Mouse (Mus musculus) lung, postnatal 4 days (tissue): ENCODE measurements around the gene Ctnnb1.
A peak's percentile ranks its signal among the peaks of the same experiment; 100 is the strongest.

Source experiments
- DNase-seq, 2 experiments: peaks; one replicate each; pipeline ENCODE4 v3.0.0; 2021

Ctnnb1 gene

DNA sequence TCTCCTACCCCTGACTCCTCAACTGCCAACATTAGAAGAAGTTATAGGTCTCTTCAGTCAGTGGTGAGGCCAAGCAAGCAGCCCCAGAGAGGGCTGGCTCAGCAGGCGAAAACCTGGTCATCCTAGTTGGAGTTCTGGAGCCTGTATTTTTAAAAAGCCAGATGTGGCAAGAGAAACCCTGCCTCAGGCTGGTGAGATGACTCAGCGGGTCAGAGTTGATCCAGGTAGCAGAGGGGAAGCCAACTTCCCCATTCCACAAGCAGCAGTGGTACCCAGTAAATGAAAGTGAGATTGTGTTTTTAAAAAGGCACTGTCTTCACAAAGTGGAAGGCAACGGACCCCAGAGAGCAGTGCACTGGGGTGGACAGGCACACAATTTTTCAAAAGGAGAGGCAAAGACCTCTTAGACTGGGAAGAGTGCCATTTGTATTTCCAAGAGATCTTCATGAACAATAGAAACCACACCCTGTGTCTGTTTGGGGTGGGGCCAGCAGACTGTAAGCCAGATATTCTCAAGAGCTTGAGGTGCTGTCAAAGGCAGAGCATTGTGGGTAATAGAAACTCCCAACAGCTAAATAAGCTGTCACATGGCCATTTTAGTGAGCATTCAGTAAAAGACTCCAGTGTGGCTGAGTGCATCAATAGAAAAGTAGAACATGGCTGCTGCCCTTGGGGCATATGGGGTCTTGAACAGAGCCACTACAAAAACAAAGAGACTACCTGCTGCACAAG, 33.1 kb downstream of the Ctnnb1 start:
- peak; percentile 54 to 65 for DNase-seq

DNA sequence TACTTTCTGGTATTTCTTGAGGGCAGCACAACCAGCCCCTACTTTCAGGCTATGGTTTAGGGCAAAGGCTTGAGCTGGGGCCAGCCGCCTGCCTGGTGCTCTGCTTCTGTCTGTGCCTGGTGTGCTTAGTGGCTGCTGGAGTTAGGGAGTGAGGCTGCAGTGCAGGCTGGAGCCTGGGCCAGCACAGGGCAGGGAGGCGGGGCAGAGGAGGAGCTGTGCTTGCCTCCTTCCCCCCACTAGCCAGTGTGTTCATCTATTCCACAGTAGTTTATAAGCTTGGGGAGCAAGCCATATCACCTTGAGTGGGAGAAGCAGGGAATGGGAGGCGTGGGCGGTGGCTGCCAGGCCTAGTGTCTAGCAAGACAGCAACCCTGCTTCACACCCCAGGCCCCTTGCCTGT, 34.1 kb downstream of the Ctnnb1 start:
- peak in 1 of 2 experiments; percentile 33 for DNase-seq

DNA sequence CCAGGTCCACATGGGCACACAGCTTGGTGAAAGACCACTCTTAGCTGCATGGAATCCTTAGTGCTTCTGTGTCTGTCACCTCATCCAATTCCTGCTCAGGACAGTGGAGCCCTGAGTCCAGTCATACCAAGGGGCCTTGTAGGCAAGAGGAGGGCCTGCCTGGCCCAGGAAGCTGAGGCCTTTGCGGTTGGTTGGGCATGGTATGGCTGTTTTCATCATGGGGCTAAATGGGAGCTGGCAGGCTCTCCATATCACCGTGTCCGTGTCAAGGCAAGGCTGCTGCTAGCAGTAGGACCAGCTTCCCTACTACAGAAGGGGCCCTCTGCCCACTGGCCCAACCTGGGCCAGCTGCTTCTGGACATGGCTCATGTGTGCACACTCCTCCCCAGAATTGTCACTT, 34.7 kb downstream of the Ctnnb1 start:
- DNase-seq: peak in 1 of 2 experiments; percentile 15

DNA sequence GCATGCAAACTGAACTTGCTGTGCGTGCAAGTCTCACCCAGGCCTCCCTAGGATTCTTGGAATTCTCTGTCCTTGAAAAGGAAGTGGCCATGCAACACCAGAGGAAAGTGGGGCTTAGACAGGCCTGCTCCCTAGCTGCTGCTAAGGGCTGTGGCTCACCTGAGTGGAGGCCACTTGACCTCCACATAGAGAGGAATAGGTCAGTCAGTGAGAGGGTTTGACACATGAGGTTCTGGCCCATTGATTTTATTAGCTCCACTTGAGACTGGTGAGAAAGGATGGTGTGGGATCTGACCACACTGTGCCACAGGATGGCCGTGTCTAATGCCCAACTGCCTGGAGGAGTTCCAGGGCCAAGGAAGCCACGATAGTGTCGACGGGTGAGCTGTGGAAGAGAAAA, 35.2 kb downstream of the Ctnnb1 start:
- peak in 1 of 2 experiments; percentile 29 for DNase-seq

DNA sequence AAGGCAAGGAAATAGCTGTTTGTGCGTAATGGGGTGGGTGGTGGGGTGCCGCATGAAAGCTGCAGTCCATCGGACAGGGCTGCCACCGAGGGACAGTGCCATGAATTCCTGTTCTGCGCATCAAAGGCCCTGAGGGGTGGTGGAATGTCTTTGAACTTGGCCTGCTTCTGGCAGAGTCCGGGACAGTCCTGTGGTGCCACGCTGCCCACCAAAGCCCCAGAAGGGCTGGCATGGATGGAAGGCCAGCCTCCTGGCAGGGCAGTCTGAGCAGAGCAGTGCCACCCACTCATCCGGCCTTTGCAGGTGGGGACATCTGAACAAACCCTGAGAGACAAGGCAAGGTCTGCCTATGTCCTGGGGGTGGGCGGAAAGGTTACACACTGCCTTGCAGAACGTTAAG, 36.0 kb downstream of the Ctnnb1 start:
- DNase-seq: peak in 1 of 2 experiments; percentile 19

GRCm38 (mm10) chr9:120973026-120973515, 44.1 kb downstream of the Ctnnb1 start:
- DNase-seq: no peak

GRCm38 (mm10) chr9:120974209-120974608, 45.2 kb downstream of the Ctnnb1 start:
- no peak for DNase-seq

- peak; percentile 51 to 71 for DNase-seq
Measured at GRCm38 (mm10) chr9:120976158-120976557, 47.1 kb downstream of the Ctnnb1 start.

GRCm38 (mm10) chr9:120976856-120977255, 47.8 kb downstream of the Ctnnb1 start:
- DNase-seq: no peak

- DNase-seq: no peak
Measured at GRCm38 (mm10) chr9:120981777-120982176, 52.8 kb downstream of the Ctnnb1 start.

- no peak for DNase-seq
Measured at GRCm38 (mm10) chr9:120983849-120984248, 54.8 kb downstream of the Ctnnb1 start.

- no peak for DNase-seq
Measured at GRCm38 (mm10) chr9:120984509-120984908, 55.5 kb downstream of the Ctnnb1 start.

DNA sequence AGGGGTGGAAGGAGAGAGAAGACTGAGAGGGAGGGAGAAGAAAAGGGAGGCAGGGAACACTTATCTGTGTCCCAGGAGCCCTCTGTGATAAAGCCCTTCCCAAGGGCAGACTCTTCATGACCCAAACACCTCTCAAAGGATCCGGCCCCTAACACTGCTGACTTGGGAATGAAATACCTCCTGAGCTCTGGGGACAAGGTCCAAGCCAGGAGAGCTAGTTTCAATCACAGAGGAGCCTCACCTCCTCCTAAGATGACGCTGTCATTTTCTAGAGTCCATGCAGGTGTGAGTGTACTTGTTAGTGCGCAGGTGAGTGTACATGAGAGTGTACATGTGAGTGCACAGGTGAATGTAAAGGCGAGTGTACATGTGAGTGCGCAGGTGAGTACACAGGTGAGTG, 56.0 kb downstream of the Ctnnb1 start:
- no peak for DNase-seq

DNA sequence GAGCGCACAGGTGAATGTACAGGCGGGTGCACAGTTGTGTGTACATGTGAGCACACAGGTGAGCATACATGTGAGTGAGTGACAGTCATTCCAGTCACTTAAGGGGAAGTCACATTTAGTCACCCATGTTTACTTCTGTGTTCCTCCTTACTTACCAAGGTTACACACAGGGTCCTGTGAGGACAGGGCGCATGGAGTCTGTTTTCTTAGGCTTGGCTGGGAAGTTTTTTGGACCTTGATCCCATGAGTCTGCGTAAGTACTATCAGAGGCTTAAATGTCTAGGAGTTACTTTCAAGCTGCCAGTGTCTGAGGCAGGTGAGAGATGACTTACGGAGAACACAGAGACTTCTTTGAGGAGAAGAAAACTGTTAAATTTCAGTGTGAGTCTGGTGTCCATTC, 56.5 kb downstream of the Ctnnb1 start:
- no peak for DNase-seq

- no peak for DNase-seq
Measured at GRCm38 (mm10) chr9:120986255-120986654, 57.2 kb downstream of the Ctnnb1 start.

GRCm38 (mm10) chr9:120986994-120987393, 58.0 kb downstream of the Ctnnb1 start:
- no peak for DNase-seq

DNA sequence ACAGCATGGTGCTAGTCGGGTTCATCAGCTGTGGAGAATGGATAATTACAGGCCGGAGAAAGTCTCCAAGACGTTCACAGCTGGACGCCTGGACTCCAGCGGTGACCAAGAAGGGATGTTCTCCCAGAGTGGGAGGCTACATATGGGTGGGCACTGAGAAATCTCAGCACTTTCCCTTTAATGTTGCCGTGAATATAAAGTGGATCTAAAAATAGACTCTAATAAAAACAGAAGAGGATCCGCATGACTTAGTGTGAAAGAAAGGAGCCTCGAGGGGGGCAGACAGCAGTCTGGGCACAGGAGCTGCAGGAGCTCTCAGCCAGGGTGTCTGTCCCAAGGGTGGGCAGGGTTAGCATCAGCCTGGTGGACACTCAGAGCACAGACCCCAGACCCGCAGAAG, 59.1 kb downstream of the Ctnnb1 start:
- no peak for DNase-seq

GRCm38 (mm10) chr9:120989806-120990700, 61.0 kb downstream of the Ctnnb1 start:
- DNase-seq: peak; percentile 31 to 60

- DNase-seq: no peak
Measured at GRCm38 (mm10) chr9:120991801-120992200, 62.8 kb downstream of the Ctnnb1 start.

- no peak for DNase-seq
Measured at GRCm38 (mm10) chr9:120993004-120993403, 64.0 kb downstream of the Ctnnb1 start.

DNA sequence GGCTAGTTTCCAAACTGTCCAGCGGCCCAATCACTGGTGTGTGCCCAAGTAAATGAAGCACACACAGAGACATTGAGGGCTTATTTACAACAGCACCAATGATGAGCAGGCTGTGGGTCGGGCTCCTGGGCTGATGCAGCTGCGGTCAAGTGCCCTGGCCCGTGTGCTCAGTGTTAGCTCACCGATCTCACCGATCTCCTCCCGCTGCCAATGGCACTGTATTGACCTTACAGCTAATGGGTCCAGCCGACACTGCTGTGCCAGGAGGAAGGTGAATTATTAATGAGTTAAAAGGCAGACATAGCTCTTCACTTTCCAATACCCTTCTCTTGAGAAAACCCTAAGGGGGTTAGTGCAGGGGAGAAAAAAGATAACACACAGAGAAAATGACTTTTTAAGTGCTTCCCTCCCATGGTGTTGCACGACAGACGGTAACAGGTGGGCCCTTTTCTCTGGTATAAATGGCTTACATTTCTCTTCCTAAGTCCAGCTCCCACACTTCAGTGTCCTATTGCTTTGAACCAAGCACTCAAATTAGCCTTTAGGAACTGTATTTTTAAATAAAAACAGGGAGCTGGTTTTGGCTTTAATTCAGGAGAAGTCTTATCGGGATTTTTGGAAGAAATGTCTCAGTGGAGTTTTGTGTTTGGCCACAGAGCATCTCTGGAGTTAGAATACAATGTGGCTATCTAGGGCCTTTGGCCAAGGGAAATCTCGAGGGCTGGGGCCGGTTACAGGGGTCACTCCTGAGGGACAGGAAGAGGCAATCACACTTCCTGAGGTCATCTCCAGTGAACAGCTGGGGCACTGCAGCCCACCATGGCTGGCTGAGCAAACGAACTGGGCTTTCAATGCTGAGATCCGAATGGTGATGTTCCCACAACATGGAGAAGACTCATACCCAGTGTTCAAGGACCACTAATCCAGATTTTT, 65.5 kb downstream of the Ctnnb1 start:
- no peak for DNase-seq

DNA sequence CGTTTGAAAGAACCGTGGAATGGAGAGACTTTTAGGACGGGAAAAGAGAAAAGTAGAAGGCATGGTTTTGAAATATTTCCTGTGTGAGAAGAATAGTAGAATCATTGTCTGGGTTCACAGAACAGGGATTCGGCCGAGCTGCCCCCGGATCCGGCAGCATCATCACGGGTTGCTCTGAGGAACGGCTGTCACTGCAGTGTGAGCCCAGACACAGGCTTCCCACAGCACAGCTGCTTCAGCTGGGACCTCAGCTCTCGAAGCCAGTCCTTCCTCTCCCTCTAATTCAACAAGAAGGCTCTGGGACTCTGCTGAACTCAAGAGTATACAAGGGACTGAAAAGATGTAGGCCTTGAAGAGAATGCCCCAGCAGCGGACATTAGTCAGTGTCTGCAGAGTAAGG, 69.7 kb downstream of the Ctnnb1 start:
- DNase-seq: no peak
